Mouse (Mus musculus): Measurements from ENCODE around the gene Dgkh.

Gene Dgkh

DNA sequence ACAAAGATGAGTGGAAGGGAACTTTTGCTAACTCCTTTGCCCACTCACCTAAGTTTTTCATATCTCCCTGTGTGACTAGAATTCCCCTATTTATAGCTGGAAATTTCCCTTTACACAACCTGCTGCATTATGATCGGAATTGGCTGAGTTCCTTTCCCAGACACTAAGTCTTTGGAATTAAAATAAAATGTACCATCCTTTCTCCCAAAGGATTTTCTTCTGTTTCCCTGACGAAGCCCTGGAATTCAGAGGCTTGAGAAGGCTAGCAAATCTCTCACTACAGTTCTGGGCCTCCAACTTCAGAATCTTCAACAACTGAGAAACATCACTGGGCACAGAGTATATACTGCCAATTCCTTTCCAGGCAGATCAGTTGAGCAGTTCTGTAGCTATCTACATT, 197.2 kb downstream of the Dgkh start:
- DNase-seq: no peak

GRCm38 (mm10) chr14:78534651-78535050, 197.9 kb downstream of the Dgkh start:
- DNase-seq: no peak

- DNase-seq: no peak
These were observed 198.9 kb downstream of the Dgkh start for GRCm38 (mm10) chr14:78533701-78534100.

DNA sequence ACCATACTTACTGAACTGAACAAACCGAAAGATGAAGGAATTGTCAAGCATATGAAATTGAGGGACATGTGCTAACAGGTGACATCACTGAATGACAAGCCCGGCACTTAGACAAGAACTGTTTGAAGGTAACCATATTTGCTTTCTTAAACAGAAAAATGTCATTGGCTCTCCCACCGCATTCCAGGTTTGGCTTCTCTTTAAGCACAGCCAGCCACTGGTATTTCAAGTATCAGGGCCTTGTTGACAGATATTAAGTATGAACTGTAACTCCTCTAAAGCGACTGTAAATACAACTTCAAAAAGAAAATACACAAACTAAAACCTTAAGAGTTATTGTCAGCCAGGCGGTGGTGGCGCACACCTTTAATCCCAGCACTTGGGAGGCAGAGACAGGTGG, 200.2 kb downstream of the Dgkh start:
- DNase-seq: no peak

DNA sequence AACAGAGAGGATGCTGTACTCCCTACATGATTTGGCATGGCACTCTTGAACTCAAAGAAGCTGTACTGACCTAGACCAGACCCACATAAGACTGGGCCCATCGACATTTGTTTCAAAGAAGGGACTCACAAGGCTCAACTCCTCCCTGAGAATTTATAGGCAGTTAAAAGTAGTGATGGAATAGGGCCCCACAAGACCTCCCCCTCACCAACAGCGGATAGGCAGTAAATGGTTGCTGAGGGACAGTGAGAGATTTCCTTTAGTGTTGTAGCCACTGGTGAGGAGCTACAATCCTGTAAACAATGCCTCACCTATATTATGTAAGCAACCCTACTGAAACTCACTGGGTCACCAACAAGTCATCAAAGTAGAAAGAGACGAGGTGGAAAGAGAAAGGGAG, 202.3 kb downstream of the Dgkh start:
- no peak for DNase-seq

DNA sequence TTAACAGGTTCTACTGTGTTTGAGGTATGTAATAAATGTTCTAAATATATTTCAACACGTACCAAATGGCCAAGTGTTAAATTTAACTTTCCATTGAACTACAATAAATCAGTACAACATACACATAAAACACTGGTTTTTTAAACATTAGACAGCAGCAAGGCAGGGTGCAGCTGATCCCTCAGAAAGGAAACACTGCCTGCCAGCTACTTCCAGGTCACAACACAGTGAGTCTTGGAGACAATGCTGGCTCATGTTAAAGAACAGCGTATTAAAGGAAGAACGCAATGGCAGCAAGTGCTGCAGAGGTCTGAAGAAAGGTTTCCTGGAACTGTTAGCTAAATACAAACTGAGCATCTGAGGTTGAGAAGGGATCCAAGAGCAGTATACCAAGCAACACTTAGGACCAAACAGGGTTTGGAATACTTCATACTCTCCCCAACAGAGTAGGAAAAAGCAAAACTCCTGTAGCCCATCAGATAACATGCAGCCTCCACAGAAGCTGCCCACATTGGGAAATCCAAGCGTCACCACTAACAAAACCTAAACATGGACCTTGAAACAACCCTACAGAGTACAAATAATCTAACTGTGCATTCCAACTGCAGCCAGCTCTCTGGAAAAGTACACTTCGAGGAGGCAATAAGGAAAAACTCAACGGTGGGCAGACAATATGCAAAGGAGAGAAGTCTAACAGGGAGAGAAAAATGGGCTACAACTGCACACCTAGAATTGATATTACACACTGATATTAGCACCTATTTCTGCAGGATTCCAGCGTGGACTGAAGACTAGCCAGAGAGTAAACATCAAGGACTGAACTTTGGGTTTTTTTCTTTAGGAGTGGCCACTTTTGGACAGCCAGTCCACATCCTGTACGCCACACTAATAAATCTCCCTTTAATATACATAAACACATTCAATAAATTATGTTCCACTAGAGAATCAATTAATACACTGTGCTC, 203.8 kb downstream of the Dgkh start:
- DNase-seq: no peak

DNA sequence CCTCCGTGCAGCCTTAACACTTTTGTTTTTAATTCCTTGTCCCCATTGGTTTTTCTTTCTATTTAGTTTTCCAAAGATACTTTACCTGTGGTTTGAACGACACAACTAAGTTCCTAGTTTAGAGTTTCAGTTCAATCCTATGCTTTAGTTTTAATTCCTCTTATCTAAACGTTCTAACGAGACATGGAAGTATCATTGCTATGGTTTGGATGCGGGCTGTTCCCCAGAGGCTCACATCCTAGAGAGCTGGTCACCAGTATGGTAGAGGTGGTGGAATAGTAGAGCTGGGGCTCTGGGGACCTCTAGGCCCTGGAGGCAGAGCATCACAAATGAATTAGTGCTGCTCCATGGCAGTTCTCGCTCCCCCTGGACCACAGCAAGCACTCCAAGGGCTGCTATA, 205.7 kb downstream of the Dgkh start:
- no peak for DNase-seq

- no peak for DNase-seq
These were observed 206.1 kb downstream of the Dgkh start for GRCm38 (mm10) chr14:78526475-78526874.

DNA sequence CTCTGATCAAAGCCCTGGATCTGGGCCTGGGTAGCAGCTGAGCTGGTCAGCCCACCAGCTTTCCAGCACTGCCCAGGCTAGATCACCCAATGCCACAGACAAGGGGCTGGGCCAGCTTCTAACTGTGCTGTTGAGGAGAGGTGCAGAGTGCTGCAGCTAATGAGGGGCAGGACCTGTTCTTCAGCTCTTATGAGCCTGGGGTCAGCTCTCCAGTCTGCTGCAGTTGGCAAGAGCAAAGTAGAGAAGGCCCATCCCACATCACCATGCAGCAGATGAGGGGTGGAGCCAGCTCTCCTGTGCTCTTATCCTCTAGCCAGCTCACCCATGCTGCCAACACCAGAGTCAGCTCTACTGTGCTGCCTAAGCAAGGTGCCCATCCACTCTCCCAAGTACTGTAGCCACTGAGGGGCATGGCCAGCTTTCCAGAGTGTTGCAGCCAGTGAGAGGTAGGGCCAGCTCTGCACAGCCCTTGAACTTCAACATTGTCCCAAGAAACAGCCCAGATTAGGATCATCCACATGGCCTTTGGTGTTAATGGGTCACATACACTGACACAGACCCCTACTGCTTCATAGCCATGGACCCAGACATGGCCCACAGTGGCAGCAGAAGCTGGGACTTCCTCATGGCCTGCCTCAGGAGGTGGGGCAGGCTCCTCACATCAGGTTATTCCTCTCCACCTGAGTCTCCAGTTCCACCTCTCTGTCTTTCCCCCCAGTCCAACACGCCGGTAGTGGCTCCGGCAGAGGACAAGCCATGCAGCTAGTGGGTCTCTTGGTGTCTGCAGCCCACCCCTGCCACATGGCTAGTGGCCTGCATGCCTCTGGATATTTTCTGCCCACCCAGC, 206.7 kb downstream of the Dgkh start:
- no peak for DNase-seq

GRCm38 (mm10) chr14:78525059-78525458, 207.5 kb downstream of the Dgkh start:
- DNase-seq: no peak

DNA sequence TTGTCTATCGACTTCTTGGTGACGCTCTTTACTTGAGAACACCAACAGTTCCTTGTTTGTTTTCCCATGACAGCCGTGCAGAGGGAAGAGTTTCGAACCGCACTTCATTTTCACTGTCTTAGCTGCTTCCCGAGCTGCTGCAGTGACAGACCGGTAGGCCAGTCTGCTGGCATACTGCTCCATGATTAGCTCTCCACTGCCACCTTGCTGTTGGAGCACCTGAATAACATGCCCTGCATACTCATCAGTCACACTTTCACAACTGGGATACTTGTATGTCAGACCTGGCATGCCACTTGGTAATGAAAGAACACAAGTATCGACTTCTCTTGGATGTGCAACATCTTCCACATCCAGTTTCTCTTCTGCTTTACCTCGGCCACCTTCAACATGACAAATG, 221.9 kb downstream of the Dgkh start:
- DNase-seq: no peak

GRCm38 (mm10) chr14:78509791-78510190, 222.8 kb downstream of the Dgkh start:
- no peak for DNase-seq
